Mouse (Mus musculus): ENCODE measurements around the gene Fam186a.
"Not testable (repeated sequence)": the region's sequence is repeated elsewhere in the genome, so short reads cannot be mapped to it uniquely, and the experiment has no call there.

Gene Fam186a

DNA sequence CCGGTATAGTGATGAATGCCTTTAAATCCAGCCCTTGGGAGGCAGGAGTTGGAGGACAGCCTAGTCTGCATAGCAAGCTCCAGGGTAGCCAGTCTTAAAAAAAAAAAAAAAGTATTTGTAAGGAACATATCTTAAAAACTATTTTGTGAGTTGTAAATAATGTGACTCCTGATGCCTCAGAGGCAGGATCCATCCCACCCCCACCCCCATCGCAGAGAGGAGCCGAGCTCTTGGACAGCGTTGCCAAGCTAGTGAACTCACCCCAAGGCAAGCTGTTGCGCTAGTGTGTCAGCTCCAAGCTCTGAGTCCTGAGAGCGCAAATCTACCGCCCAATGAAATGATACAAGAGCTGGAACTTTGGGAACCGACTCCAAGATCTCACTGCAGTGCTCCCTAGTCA lies 35.6 kb downstream of the Fam186a start:
- DNase-seq, result no peak

GRCm38 (mm10) chr15:99919601-99920158 lies 47.2 kb downstream of the Fam186a start:
- DNase-seq, result no peak

- no peak for DNase-seq
Measured at GRCm38 (mm10) chr15:99917264-99917663, 49.6 kb downstream of the Fam186a start.

GRCm38 (mm10) chr15:99914613-99915012 lies 52.2 kb downstream of the Fam186a start:
- no peak for DNase-seq

GRCm38 (mm10) chr15:99911785-99912184 lies 55.1 kb downstream of the Fam186a start:
- DNase-seq, result no peak

DNA sequence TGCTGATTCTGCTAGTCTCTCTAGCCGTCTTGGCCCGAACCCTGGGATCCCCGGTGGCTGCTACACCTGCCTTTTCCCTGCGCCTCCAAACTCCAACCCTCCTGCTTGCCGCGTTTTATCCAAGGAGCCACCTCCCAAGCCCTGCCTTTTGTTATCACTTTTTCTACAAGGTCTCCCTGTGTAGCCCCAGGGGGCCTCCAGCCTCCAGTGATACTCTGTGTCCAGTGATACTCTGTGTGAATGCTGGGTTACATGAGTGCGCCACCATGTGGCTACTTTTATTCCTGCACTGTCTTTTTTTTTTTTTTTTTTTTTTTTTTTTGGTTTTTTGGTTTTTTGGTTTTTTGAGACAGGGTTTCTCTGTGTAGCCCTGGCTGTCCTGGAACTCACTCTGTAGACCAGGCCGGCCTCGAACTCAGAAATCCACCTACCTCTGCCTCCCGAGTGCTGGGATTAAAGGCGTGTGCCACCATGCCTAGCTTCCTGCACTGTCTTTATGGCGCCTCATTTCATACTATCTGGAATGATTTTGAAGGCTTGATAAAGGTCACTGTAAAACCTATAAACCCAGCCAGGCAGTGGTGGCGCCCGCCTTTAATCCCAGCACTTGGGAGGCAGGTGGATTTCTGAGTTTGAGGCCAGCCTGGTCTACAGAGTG lies 57.4 kb downstream of the Fam186a start:
- peak in 1 of 2 experiments; percentile 10 for DNase-seq

DNA sequence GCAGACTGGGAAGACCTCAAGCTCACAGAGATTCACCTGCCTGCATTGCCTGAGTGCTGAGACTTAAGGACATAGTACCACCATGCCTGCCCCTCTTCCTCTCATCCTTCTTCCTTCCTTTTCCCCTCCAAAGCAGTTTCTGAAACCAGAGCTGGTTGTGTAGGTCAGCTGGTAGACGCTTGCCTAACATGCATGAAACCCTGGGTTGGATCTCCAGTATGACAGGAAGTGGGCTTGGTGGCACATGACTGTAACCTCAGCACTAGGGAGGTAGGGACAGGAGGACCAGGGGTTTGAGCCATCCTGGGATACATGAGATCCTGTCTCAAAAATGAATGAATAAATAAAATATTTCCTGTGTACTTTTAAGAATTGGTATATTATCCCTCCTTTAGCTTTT lies 59.3 kb downstream of the Fam186a start:
- no peak for DNase-seq

- DNase-seq, result no peak
Measured at GRCm38 (mm10) chr15:99907041-99907440, 59.8 kb downstream of the Fam186a start.

- DNase-seq, result no peak
Measured at GRCm38 (mm10) chr15:99904841-99905240, 62.0 kb downstream of the Fam186a start.

- DNase-seq, result peak in 1 of 2 experiments; percentile 31
Measured at GRCm38 (mm10) chr15:99904333-99904732, 62.5 kb downstream of the Fam186a start.

DNA sequence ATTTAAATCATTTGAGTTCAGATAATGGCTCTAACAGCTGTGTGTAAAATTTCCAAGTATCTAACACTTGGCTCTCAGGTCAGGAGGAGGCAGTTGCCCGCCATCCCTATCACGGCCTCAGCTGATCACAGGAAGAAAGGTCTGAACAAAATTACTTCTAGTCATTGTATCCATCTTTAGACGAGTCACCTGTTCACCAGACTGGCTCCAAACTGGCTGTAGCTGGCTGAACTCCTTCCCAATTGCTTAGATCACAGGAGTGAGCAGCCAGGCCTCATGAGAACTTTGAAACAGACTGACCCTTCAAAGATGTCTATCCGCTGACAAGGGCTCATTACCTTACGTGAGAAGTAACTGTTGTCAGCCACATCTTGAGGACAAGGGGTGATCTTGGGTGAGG lies 63.6 kb downstream of the Fam186a start:
- no peak for DNase-seq

- DNase-seq, result no peak
Measured at GRCm38 (mm10) chr15:99902786-99903185, 64.1 kb downstream of the Fam186a start.

- DNase-seq, result no peak
Measured at GRCm38 (mm10) chr15:99896621-99897020, 70.2 kb downstream of the Fam186a start.

DNA sequence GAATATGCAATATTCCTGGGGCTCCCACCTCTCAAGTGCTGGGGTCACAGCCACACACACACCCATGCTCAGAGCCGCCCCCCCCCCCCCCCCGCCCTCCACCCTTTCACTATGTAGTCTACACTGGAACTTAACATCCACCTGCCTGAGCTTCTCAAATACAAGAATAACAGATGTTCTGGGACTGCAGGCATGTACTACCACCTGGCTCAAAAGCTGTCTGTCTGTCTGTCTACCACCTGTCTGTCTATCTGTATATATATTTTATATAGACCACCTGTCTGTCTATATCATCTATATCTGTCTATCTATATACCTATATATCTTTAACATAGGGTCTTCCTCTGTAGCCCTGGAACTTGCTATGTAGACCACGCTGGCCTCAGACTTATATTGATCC lies 75.5 kb downstream of the Fam186a start:
- no peak for DNase-seq

DNA sequence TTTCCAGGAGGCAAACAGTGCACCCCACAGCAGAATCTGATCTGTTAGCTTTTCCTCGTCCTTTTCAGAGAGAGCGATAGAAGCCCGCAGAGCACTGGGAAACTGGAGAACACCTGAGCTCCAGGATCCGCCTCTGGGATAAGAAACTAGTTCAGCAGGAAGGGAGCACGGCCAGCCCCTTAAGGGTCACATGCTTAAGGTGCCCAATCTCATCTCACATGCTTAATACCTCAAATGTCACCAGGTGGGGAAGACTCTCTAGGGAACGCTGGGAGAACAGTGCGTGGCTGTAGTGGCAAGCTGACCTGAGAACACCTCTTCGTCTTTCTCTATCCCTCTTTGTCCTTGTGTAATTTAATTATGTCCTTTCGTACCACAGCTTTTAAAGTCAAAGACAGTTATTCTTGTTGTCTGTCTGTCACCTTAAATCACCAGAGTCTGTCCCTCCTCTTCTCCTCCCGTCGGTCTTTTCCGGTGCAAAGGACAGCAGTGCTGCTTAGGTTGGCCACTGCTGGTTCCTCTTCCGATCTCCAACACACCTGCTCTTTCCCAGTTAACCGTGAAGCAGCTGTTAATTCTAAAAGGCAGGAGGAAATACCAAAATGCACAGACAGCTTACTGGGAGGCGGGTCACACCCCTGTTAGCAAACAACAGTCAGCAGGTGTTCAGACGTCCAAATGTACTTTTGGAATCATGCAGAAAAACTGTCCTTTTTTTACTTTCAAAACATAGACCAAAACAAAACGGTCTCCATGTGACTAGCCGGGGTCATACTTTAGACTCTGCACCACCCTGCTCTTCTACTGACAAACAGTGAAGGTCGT lies 76.2 kb downstream of the Fam186a start:
- DNase-seq, result no peak

GRCm38 (mm10) chr15:99889275-99889874 lies 77.5 kb downstream of the Fam186a start:
- no peak for DNase-seq

DNA sequence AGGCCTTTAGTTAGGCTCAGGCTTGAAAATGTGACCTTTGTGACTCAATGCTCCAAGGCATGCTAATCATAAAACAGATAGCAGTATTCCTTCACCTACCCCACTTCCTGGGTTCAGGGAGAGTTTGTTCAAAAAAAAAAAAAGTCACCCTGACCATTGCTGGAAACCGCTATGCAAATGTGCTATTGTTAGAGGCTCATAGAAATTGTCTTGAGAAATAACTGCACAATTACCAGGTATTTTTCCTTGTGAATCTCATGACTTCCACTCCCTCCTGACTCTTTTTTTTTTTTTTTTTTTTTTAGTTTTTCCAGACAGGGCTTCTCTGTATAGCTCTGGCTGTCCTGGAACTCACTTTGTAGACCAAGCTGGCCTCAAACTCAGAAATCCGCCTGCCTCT lies 79.7 kb downstream of the Fam186a start:
- not testable (repeated sequence) for DNase-seq

DNA sequence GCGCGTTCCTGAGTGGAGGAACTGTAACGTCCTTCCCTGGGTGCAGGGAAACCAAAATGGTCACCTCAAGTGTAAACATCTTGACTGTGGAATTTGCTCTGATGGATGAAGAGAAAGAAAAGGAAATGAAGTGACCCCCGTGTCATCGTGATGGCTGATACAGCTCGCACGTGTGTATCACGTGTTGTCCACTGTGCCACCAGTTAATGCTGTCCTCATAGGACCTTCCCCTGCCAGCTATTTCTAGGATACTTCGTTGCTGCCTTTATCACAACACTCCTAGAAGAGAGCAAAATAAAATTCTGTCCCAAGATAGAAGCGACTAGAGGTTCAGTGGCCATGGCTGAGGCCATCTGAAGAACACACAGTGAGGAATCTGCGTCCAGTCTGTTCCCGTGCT lies 82.8 kb downstream of the Fam186a start:
- DNase-seq, result no peak

GRCm38 (mm10) chr15:99878541-99878940 lies 88.3 kb downstream of the Fam186a start:
- DNase-seq, result no peak

GRCm38 (mm10) chr15:99875334-99875869 lies 91.5 kb downstream of the Fam186a start, which contains the start of gene Lima1:
Gene Lima1 (minus strand): TSS chr15:99875456.
- peak; percentile 71 to 77 for DNase-seq

DNA sequence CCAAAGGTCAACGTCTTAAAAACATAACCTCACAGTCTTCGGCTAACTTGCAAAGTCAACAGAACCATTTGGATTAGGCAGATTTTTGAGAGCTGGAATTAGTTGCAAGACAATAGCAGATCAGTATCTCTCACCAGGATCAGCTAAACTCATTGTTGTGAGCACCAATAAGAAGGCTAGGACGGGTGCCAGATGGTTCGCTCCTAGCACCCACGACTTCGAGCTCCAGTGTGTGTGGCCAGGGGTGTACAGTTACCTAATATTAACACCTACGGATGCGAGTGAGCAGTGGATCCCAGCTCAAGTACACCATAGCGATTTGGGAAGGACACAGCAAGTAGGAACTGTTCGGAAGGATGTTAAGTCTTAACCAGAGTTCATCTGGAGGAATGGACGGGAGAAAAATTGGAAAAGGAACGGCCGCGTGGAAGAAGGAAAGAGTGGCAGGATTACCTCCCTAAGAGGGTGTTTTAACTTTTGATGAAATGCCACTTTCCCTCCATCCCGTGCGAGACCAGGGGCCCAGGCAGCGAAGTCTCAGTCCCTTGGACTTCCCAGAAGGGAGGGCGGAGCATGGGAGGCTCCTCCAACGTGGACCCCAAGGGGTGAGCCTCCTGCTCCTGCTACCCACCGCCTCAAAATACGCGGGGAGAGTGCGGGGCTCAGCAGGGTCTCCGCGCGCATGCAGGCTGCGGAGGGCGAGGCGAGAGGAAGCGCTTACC lies 92.1 kb downstream of the Fam186a start:
- no peak for DNase-seq

DNA sequence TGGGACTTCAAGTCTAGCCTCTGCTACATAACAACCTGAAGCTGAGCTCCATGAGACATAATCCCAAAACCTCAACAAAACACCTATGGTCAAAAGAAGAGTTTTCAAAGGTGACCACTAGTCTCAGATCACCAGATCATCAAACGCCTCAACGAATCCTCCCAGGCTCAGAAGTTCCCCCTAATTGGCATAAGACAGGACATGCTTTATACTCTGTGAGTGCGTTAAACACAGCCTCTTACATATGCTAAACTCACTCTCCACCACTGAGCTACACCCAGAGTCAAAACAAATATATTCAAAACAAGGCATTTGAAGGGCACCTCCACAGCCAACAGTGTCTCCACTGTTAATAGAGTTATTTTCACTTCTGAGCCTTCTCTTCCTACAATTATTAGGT lies 94.3 kb downstream of the Fam186a start:
- DNase-seq, result no peak

Measured in spleen, adult 18-20 months (tissue).